Mouse (Mus musculus): ENCODE measurements at regions not wholly inside any gene's neighbourhood (a gene's known extent, or its start where the extent isn't known, plus 50 kb on each side); places are given as distances from the start of the nearest gene placed in this dataset.

GRCm38 (mm10) chr8:35227079-35227478 is 538.5 kb upstream of the Gm19410 start:
- H3K36me3 ChIP-seq (ENCODE audit: control insufficient read depth in 1 of 2, insufficient read depth in 2 of 2, low read length in 2 of 2), result no peaks in the 10 kb centered on the region
- no peak overlapping the region for H3K9ac ChIP-seq (ENCODE audit: control insufficient read depth, low read depth, low read length, poor library complexity, severe bottlenecking)
- H3K4me3 ChIP-seq (ENCODE audit: control insufficient read depth in 1 of 2, insufficient read depth in 1 of 2, low read depth in 2 of 2, low read length in 2 of 2), result no peak overlapping the region
- no peaks in the 10 kb centered on the region for H3K9me3 ChIP-seq (replicated peaks; ENCODE audit: insufficient read depth, low read length)
- no peaks in the 10 kb centered on the region for H3K4me1 ChIP-seq (ENCODE audit: control insufficient read depth in 1 of 2, insufficient read depth in 2 of 2, low read length in 2 of 2)
- H3K79me2 ChIP-seq (ENCODE audit: control insufficient read depth, insufficient read depth, low read length, poor library complexity), result no peaks in the 10 kb centered on the region
- TF ChIP-seq POLR2AphosphoS5 (IDR thresholded peaks at IDR 0.05; ENCODE audit: borderline replicate concordance, low read depth, low read length), result no peak
- TF ChIP-seq CTCF (IDR thresholded peaks at IDR 0.05 in 2 of 3, conservative IDR thresholded peaks at IDR 0.05 in 1 of 3; ENCODE audit: control insufficient read depth in 1 of 3, insufficient read depth in 1 of 3, low read depth in 2 of 3, low read length in 3 of 3, poor library complexity in 1 of 3, severe bottlenecking in 1 of 3), result no peak
- TF ChIP-seq MAX (IDR thresholded peaks at IDR 0.05; ENCODE audit: low read length), result no peak
- no peak for TF ChIP-seq RCOR1 (IDR thresholded peaks at IDR 0.05; ENCODE audit: low read depth, low read length)
- no peak for TF ChIP-seq POLR2A (IDR thresholded peaks at IDR 0.05; ENCODE audit: control insufficient read depth in 1 of 2, insufficient read depth in 1 of 2, low read depth in 1 of 2, low read length in 2 of 2, poor library complexity in 1 of 2)
- TF ChIP-seq CHD1 (IDR thresholded peaks at IDR 0.05; ENCODE audit: low read depth, low read length), result no peak
- no peak for TF ChIP-seq MYB (IDR thresholded peaks at IDR 0.05; ENCODE audit: low read depth, low read length)
- no peak for TF ChIP-seq ETS1 (IDR thresholded peaks at IDR 0.05; ENCODE audit: low read depth, low read length)
- TF ChIP-seq UBTF (IDR thresholded peaks at IDR 0.05; ENCODE audit: borderline replicate concordance, insufficient read depth, low read depth, low read length), result no peak
- TF ChIP-seq SIN3A (IDR thresholded peaks at IDR 0.05; ENCODE audit: low read length), result no peak
- no peak for TF ChIP-seq ZC3H11A (IDR thresholded peaks at IDR 0.05; ENCODE audit: low read depth, low read length)
- no peak for TF ChIP-seq EP300 (IDR thresholded peaks at IDR 0.05; ENCODE audit: low read depth in 1 of 2, low read length in 2 of 2)
- TF ChIP-seq HCFC1 (IDR thresholded peaks at IDR 0.05; ENCODE audit: low read depth, low read length), result no peak
- no peak for TF ChIP-seq KAT2A (conservative IDR thresholded peaks at IDR 0.05; ENCODE audit: low read depth, low read length)
- H3K27me3 ChIP-seq (ENCODE audit: control insufficient read depth in 1 of 2, insufficient read depth in 2 of 2, low read length in 2 of 2), result no peaks in the 10 kb centered on the region
- no peak overlapping the region for H3K27ac ChIP-seq (ENCODE audit: control insufficient read depth, low read depth, low read length)
- no peak for DNase-seq (ENCODE audit: low read depth, low spot score)

GRCm38 (mm10) chr8:35228449-35228848 is 537.1 kb upstream of the Gm19410 start:
- TF ChIP-seq HCFC1 (IDR thresholded peaks at IDR 0.05; ENCODE audit: low read depth, low read length) (no peak), POLR2AphosphoS5 (IDR thresholded peaks at IDR 0.05; ENCODE audit: borderline replicate concordance, low read depth, low read length) (no peak), USF2 (IDR thresholded peaks at IDR 0.05; ENCODE audit: borderline replicate concordance in 1 of 2, insufficient read depth in 1 of 2, low read depth in 1 of 2, low read length in 2 of 2) (no peak), ZMIZ1 (IDR thresholded peaks at IDR 0.05; ENCODE audit: low read depth, low read length) (no peak), SIN3A (IDR thresholded peaks at IDR 0.05; ENCODE audit: low read length) (no peak), MAZ (IDR thresholded peaks at IDR 0.05; ENCODE audit: low read depth, low read length) (no peak), RCOR1 (IDR thresholded peaks at IDR 0.05; ENCODE audit: low read depth, low read length) (no peak), ZNF384 (IDR thresholded peaks at IDR 0.05; ENCODE audit: low read depth, low read length) (no peak), MYC (IDR thresholded peaks at IDR 0.05; ENCODE audit: low read depth, low read length) (no peak), CHD2 (IDR thresholded peaks at IDR 0.05; ENCODE audit: low read length) (no peak)
- no peak overlapping the region for H3K4me3 ChIP-seq (ENCODE audit: control insufficient read depth in 1 of 2, insufficient read depth in 1 of 2, low read depth in 2 of 2, low read length in 2 of 2)
- no peaks in the 10 kb centered on the region for H3K27me3 ChIP-seq (ENCODE audit: control insufficient read depth in 1 of 2, insufficient read depth in 2 of 2, low read length in 2 of 2)
- H3K9ac ChIP-seq (ENCODE audit: control insufficient read depth, low read depth, low read length, poor library complexity, severe bottlenecking), result no peak overlapping the region
- H3K79me2 ChIP-seq (ENCODE audit: control insufficient read depth, insufficient read depth, low read length, poor library complexity), result no peaks in the 10 kb centered on the region
- H3K9me3 ChIP-seq (replicated peaks; ENCODE audit: insufficient read depth, low read length), result no peaks in the 10 kb centered on the region
- no peak overlapping the region for H3K27ac ChIP-seq (ENCODE audit: control insufficient read depth, low read depth, low read length)
- DNase-seq (ENCODE audit: low read depth, low spot score), result no peak
- H3K4me1 ChIP-seq (ENCODE audit: control insufficient read depth in 1 of 2, insufficient read depth in 2 of 2, low read length in 2 of 2), result no peaks in the 10 kb centered on the region
- no peaks in the 10 kb centered on the region for H3K36me3 ChIP-seq (ENCODE audit: control insufficient read depth in 1 of 2, insufficient read depth in 2 of 2, low read length in 2 of 2)
